Mouse (Mus musculus) liver, embryonic 14.5 days (tissue): ENCODE measurements around the gene Slc43a2.

ENCODE experiments used
- CTCF ChIP-seq: IDR thresholded peaks from 2 replicates; pipeline ENCODE4 v1.5.1; 2016; ENCODE audit warnings: antibody characterized with exemption, low read depth, control low read depth
- EP300 ChIP-seq: IDR thresholded peaks from 2 replicates; pipeline ENCODE4 v1.6.1; 2016; ENCODE audit warnings: antibody characterized with exemption, low read depth

- TF ChIP-seq EP300 (no peak), CTCF (no peak)
Measured at GRCm38 (mm10) chr11:75625820-75626219, 94.3 kb downstream of the Slc43a2 start.
